Mouse (Mus musculus): ENCODE measurements around the gene Nr0b2. TPM values are rescaled to one million over a fixed set of nuclear protein-coding genes. Genes with fewer than 3 reads are reported as not detected.

Nr0b2 gene
- polyA plus RNA-seq, 1 experiment from 2014 or later, result 0.51 TPM

DNA sequence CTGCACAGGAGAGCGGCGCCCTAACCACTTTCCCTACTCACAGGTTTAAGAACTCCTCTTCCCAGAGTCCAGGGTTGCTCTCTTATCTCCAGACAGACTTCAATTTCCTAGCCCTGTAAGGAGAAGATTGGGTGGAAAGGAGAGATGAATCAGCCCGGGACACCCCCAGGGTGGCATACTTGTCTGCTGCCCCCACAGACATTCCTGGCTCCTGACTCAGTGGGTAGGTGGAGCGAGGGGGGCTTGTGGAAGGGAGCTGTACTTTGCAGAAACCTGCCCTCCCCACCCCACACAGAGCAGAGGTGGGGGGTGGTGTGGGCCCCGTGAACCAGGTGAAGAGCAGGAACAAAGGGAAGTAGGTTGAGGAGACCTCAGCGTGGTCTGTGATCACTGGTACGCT lies 42.4 kb downstream of the Nr0b2 start:
- WGBS (ENCODE audit: insufficient replicate concordance), result 51% methylated on average over 7 of the region's 7 CpGs
- Histone ChIP-seq H3K27ac (no peak overlapping the region), H3K4me3 (replicated peaks) (no peak overlapping the region), H3K9me3 (replicated peaks) (no peaks in the 10 kb centered on the region), H3K9ac (no peak overlapping the region), H3K4me2 (no peak overlapping the region), H3K27me3 (peaks cover 27% of the 10 kb centered on the region), H3K4me1 (replicated peaks) (peaks cover 38% of the 10 kb centered on the region), H3K36me3 (peaks cover 26% of the 10 kb centered on the region)
- ATAC-seq (ENCODE audit: low read depth) (no peak), DNase-seq (no peak)

DNA sequence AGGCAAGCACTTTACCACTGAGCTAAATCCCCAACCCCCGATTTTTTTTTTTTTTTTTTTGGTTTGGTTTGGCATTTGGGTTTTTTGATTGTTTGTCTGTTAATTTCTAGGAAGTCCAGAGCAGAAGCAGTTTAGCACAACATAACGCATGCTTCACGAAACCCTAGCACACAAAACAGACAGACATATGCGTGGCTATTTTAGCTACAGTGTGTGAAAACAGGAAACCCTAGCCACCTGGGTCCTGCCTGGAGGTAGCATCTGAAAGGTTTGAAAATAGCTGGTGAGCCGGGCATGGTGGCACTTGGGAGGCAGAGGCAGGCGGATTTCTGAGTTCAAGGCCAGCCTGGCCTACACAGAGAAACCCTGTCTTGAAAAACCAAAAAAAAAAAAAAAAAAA lies 42.9 kb downstream of the Nr0b2 start:
- Histone ChIP-seq H3K36me3 (peaks cover 21% of the 10 kb centered on the region), H3K9me3 (replicated peaks) (no peaks in the 10 kb centered on the region), H3K4me2 (no peak overlapping the region), H3K4me1 (replicated peaks) (peaks cover 38% of the 10 kb centered on the region), H3K27ac (no peak overlapping the region), H3K4me3 (replicated peaks) (no peak overlapping the region), H3K27me3 (peaks cover 32% of the 10 kb centered on the region), H3K9ac (no peak overlapping the region)
- DNase-seq, result no peak
- ATAC-seq (ENCODE audit: low read depth), result no peak
- WGBS (ENCODE audit: insufficient replicate concordance), result 62% methylated on average over 6 of the region's 6 CpGs

DNA sequence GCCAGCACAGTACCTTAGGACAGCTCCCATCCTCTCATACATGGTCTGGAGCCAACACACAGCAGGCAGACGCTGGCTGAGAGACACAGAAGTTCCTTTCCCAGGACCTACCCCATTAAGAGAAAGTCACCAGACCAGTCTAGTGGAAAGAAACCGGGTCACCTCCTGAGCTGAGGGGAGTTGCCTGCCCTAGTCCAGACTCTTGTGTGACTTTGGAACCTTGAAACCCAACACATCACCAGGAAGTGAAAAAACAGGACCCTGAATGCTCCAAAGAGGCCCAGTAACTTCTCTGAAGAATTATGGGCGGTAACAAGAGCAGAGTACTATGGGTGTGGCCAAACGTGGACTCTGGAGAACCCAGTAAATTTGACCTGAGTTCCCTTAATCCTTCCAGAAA lies 45.4 kb downstream of the Nr0b2 start:
- no peak overlapping the region for H3K27ac ChIP-seq
- WGBS (ENCODE audit: insufficient replicate concordance), result 33% methylated on average over 4 of the region's 4 CpGs
- peak overlapping the region; percentile 63 for H3K4me3 ChIP-seq (replicated peaks)
- DNase-seq (no peak), ATAC-seq (ENCODE audit: low read depth) (no peak)
- peaks cover 54% of the 10 kb centered on the region for H3K27me3 ChIP-seq
- no peaks in the 10 kb centered on the region for H3K9me3 ChIP-seq (replicated peaks)
- no peak overlapping the region for H3K9ac ChIP-seq
- H3K4me1 ChIP-seq (replicated peaks), result peaks cover 42% of the 10 kb centered on the region
- no peaks in the 10 kb centered on the region for H3K36me3 ChIP-seq
- H3K4me2 ChIP-seq, result peak overlapping the region; percentile 88

DNA sequence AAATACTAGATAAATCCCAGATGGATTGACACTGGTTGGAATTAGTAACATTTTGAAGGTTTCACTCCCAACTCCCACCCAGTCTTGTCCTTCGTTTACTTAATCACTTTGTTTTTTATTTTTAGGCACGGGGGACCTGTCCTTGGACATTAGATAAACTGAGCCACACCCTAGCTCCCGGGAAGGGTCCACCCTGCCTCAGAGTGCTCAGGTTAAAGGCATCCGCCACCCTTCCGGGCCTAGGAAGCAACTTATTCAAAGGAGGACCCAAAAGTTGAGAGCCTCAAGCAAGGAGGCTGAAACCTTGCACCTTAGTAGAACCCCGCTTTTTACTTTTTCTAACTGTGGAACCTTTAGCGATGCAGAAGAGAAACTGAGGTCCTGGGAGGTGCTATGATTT lies 45.9 kb downstream of the Nr0b2 start:
- H3K4me3 ChIP-seq (replicated peaks), result peak overlapping the region; percentile 63
- 13% methylated on average over 7 of the region's 7 CpGs for WGBS (ENCODE audit: insufficient replicate concordance)
- no peak for DNase-seq
- no peak overlapping the region for H3K27ac ChIP-seq
- peak overlapping the region; percentile 88 for H3K4me2 ChIP-seq
- peak overlapping the region; percentile 63 for H3K9ac ChIP-seq
- H3K9me3 ChIP-seq (replicated peaks), result no peaks in the 10 kb centered on the region
- H3K36me3 ChIP-seq, result 0 out of 2 replicates have a peak, but pooled peaks cover under 1% of the 10 kb centered on the region
- peaks cover 55% of the 10 kb centered on the region for H3K27me3 ChIP-seq
- peaks cover 42% of the 10 kb centered on the region for H3K4me1 ChIP-seq (replicated peaks)
- no peak for ATAC-seq (ENCODE audit: low read depth)

DNA sequence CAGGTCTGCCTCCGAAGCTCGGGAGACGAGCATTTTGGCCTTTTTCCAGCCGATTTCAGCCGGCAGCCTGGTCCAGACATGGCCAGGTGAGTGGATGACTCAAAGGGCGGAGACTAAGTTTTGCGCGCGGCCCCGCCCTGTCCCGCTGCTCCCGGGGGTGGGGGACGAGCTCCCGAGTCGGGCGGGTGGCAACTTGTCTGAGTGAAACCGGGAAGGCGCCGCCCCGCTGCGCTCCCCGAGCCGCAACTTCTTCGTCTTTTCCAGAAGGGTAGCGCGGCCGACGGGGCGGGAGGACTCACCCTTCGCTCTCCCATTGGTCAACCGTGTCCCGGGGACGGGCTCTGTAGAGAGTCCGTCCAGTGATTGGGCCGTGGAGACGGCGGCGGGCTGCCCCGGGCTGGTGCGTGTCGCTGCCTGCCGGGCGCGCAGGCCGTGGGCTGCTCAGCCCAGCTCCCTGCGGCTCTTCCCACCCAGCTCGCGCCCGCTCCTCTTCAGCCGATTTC lies 46.4 kb downstream of the Nr0b2 start:
- H3K27ac ChIP-seq, result no peak overlapping the region
- no peaks in the 10 kb centered on the region for H3K9me3 ChIP-seq (replicated peaks)
- ATAC-seq (ENCODE audit: low read depth), result peak; percentile 95
- H3K9ac ChIP-seq, result peak overlapping the region; percentile 63
- H3K27me3 ChIP-seq, result peaks cover 55% of the 10 kb centered on the region
- H3K4me3 ChIP-seq (replicated peaks), result peak overlapping the region; percentile 63
- 0 out of 2 replicates have a peak, but pooled peaks cover 2% of the 10 kb centered on the region for H3K36me3 ChIP-seq
- DNase-seq, result peak; percentile 77
- under 1% methylated on average over 50 of the region's 50 CpGs for WGBS (ENCODE audit: insufficient replicate concordance)
- H3K4me2 ChIP-seq, result peak overlapping the region; percentile 88
- peaks cover 42% of the 10 kb centered on the region for H3K4me1 ChIP-seq (replicated peaks)

DNA sequence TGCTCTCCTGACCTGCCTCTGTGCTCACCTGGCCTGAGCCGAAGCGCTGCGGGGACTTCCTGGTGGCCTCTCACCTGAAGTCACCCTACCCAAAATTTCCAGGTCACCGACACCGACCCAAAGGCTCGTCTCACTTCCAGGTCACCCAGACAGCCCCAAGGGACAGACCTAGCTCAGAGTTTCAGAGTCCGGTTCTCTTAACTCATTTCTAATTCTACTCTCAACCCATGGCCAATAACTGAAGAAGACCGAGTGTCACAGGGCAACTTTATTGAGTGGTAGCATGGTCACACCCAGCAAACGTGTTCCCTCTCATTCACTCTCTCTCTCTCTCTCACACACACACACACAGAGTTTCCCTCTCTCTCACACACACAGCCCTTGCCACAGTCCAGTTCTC lies 47.1 kb downstream of the Nr0b2 start:
- Histone ChIP-seq H3K9ac (peak overlapping the region; percentile 63), H3K27ac (no peak overlapping the region), H3K36me3 (0 out of 2 replicates have a peak, but pooled peaks cover 2% of the 10 kb centered on the region), H3K4me3 (replicated peaks) (peak overlapping the region; percentile 63), H3K4me1 (replicated peaks) (peaks cover 38% of the 10 kb centered on the region), H3K9me3 (replicated peaks) (no peaks in the 10 kb centered on the region), H3K27me3 (peaks cover 55% of the 10 kb centered on the region), H3K4me2 (peak overlapping the region; percentile 88)
- DNase-seq (no peak), ATAC-seq (ENCODE audit: low read depth) (no peak)
- 11% methylated on average over 9 of the region's 9 CpGs for WGBS (ENCODE audit: insufficient replicate concordance)

DNA sequence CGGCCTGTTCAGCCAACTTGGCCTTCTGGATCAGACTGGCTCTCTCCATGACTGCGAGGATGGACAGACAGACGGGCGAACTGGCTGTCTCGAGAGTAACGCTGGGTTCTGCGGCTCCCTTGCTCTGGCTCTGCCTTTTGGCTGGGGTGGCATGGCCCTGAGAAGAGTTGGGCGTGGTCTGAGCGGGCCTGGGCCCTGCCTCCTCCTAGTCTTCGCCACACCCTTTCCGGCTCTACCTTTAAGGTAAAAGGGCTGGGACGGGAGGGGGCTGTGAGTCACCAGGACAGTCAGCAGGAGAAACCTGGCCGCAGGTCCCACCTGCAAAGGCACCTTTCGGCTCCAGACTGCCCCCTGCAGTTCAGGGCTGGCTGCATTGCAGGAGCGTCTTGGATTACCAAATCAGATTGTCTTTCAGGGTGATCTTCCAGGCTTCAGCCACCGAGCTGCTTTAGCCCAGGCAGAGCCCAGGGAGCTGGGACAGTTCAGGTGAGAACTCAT lies 48.6 kb downstream of the Nr0b2 start, which contains the start of gene Sfn:
Sfn (minus strand) TSS at position 448 of the 498 bp plus-strand sequence.
- Histone ChIP-seq H3K4me2 (peak within 1 kb of the TSS; percentile 63), H3K27me3 (peaks cover 55% of the 10 kb centered on the region), H3K27ac (no peak within 1 kb of the TSS), H3K36me3 (0 out of 2 replicates have a peak, but pooled peaks cover 2% of the 10 kb centered on the region), H3K9ac (peak within 1 kb of the TSS; percentile 45; the same call in 1 of the 2 replicates), H3K9me3 (replicated peaks) (no peaks in the 10 kb centered on the region), H3K4me3 (replicated peaks) (peak within 1 kb of the TSS; percentile 41), H3K4me1 (replicated peaks) (peaks cover 33% of the 10 kb centered on the region)
- peak; percentile 31 for DNase-seq
- ATAC-seq (ENCODE audit: low read depth), result no peak
- 2% methylated on average over 16 of the region's 16 CpGs for WGBS (ENCODE audit: insufficient replicate concordance)

DNA sequence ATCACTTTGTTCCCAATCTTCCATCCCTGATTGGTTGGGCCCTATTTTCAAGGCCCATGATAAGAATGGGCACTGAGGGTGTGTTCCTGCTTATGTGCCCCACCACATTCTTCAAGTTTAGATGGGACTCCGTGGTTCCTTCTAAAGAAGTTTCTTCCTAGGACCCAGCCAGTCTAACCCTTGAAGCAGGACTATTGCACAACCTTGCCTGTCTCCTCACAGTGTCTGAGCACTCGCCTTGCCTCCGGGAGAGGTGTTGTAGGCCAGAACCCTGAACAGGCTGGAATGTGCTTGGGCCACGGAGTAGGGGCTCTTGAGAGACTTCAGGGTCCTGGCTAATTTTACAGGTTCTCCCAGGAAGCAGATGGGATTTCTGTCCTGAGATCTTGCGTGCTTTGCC lies 49.9 kb downstream of the Nr0b2 start:
- peaks cover 3% of the 10 kb centered on the region for H3K36me3 ChIP-seq
- no peak overlapping the region for H3K4me3 ChIP-seq (replicated peaks)
- no peak for ATAC-seq (ENCODE audit: low read depth)
- peaks cover 33% of the 10 kb centered on the region for H3K4me1 ChIP-seq (replicated peaks)
- no peak overlapping the region for H3K9ac ChIP-seq
- peaks cover 52% of the 10 kb centered on the region for H3K27me3 ChIP-seq
- no peak overlapping the region for H3K27ac ChIP-seq
- no peak for DNase-seq
- no peak overlapping the region for H3K4me2 ChIP-seq
- no peaks in the 10 kb centered on the region for H3K9me3 ChIP-seq (replicated peaks)
- 73% methylated on average over 5 of the region's 5 CpGs for WGBS (ENCODE audit: insufficient replicate concordance)

DNA sequence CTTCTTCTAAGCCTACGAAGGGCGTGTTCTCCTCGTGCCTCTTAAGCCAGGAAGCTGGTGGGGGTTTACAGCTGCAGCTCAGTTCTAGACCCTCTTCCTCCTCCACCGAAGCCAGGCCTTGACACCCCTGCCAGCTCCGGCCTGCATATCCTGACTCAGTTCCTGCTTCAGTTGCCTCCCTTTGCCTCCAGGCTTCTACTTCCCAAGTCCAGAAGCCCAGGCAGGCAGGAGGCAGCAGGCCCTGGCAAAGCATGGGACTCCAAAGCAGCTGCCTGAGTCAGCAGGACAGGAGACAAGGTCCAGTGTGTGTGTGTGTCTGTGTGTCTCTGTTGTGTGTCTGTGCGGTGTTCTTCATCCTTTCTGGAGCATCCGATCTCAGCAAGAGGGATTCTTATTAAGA lies 51.0 kb downstream of the Nr0b2 start:
- ATAC-seq (ENCODE audit: low read depth) (no peak), DNase-seq (no peak)
- Histone ChIP-seq H3K9me3 (replicated peaks) (no peaks in the 10 kb centered on the region), H3K9ac (0 out of 2 replicates have a peak overlapping the region, but pooled peaks have one; percentile 10), H3K4me2 (no peak overlapping the region), H3K4me3 (replicated peaks) (no peak overlapping the region), H3K4me1 (replicated peaks) (peaks cover 24% of the 10 kb centered on the region), H3K27ac (no peak overlapping the region), H3K27me3 (peaks cover 42% of the 10 kb centered on the region), H3K36me3 (peaks cover 8% of the 10 kb centered on the region)
- 63% methylated on average over 7 of the region's 7 CpGs for WGBS (ENCODE audit: insufficient replicate concordance)

DNA sequence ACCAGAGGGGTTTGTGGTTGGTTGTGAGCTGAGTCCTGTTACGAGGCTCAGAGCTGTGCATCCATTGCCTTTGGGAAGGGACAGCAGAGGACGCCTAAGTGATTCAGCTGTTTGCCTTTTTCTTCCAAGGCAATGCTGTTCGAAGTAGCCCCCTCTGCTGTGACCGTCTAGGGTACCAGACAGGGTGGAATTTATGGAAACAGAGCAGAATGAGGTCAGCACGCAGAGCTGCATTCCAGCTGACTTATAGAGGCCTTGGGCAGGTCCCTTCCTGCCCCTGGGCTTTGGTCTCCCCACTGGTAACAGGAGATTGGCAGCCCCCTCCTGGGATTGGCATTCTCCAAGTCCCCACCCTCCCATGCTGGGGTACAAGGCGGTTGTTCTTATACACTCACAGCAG lies 51.7 kb downstream of the Nr0b2 start:
- H3K9ac ChIP-seq, result no peak overlapping the region
- H3K4me3 ChIP-seq (replicated peaks), result no peak overlapping the region
- no peak overlapping the region for H3K4me2 ChIP-seq
- DNase-seq, result no peak
- H3K27ac ChIP-seq, result no peak overlapping the region
- no peaks in the 10 kb centered on the region for H3K9me3 ChIP-seq (replicated peaks)
- 73% methylated on average over 6 of the region's 6 CpGs for WGBS (ENCODE audit: insufficient replicate concordance)
- peaks cover 8% of the 10 kb centered on the region for H3K36me3 ChIP-seq
- H3K4me1 ChIP-seq (replicated peaks), result peaks cover 20% of the 10 kb centered on the region
- ATAC-seq (ENCODE audit: low read depth), result no peak
- peaks cover 35% of the 10 kb centered on the region for H3K27me3 ChIP-seq

DNA sequence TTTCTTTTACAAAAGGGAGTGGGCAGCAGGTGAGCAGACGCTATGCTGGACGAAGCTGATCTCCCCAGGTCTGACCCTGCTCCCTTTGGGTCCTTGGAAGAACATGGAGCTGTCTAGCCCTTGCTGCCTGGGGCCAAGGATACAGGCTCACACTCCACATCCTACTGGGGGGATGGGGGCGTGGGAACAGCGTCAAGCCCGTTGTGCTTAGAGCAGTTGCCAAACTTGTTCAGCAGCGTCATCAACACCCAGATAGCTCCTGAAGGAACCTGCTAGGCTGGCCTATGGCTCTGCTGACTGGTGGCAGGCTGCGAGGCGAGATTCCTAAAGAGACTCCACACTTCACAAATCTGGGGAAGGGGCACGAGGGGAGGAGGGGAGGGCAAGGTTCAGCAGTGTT lies 52.2 kb downstream of the Nr0b2 start:
- Histone ChIP-seq H3K27me3 (peaks cover 30% of the 10 kb centered on the region), H3K4me3 (replicated peaks) (no peak overlapping the region), H3K27ac (no peak overlapping the region), H3K4me1 (replicated peaks) (peaks cover 20% of the 10 kb centered on the region), H3K9ac (no peak overlapping the region), H3K9me3 (replicated peaks) (no peaks in the 10 kb centered on the region), H3K4me2 (no peak overlapping the region), H3K36me3 (peaks cover 8% of the 10 kb centered on the region)
- no peak for ATAC-seq (ENCODE audit: low read depth)
- 72% methylated on average over 9 of the region's 9 CpGs for WGBS (ENCODE audit: insufficient replicate concordance)
- no peak for DNase-seq

All from liver, embryonic 13.5 days (tissue).